Comparison of ENCODE assay signal across 13 mouse cellular contexts in genomic region chr16:4412298-4412697, GRCm38 (mm10).
"Had no signal": no experiment of that assay in that cellular context is flagged by ENCODE, and none has a peak within 500 bp of the region (broad histone marks: within the 10 kb centered on the region; RNA-seq: fewer than 3 reads in every experiment).

No protein-coding gene starts in this region.

- H3K27ac ChIP-seq: left cerebral cortex, adult 2 months; limb, embryonic 10.5 days; liver, embryonic 13.5 days; midbrain, embryonic 15.5 days; neural tube, embryonic 12.5 days had no signal

- DNase-seq: kidney, adult 9 months; kidney, postnatal 10 days; kidney, postnatal 4 days; liver, embryonic 13.5 days; liver, postnatal 0 days; lung, postnatal 36 days; right cerebral cortex, postnatal 14 days; thymus, postnatal 4 days had no signal

- ATAC-seq: liver, postnatal 0 days; midbrain, embryonic 15.5 days had no signal

- H3K4me3 ChIP-seq: limb, embryonic 10.5 days; liver, embryonic 13.5 days; midbrain, embryonic 15.5 days; neural tube, embryonic 12.5 days had no signal

- H3K9ac ChIP-seq: liver, embryonic 13.5 days; liver, postnatal 0 days; midbrain, embryonic 15.5 days; neural tube, embryonic 12.5 days had no signal

- H3K4me2 ChIP-seq: liver, embryonic 13.5 days; midbrain, embryonic 11.5 days; midbrain, embryonic 15.5 days; neural tube, embryonic 12.5 days had no signal

- H3K9me3 ChIP-seq: limb, embryonic 10.5 days; liver, embryonic 13.5 days; midbrain, embryonic 15.5 days; neural tube, embryonic 12.5 days had no signal

- H3K36me3 ChIP-seq: limb, embryonic 10.5 days; liver, embryonic 13.5 days; midbrain, embryonic 15.5 days; neural tube, embryonic 12.5 days had no signal

- H3K4me1 ChIP-seq: limb, embryonic 10.5 days; neural tube, embryonic 12.5 days had no signal

- H3K27me3 ChIP-seq: liver, embryonic 13.5 days; midbrain, embryonic 15.5 days; neural tube, embryonic 12.5 days had no signal
